Mouse (Mus musculus) heart, adult 9 months (tissue): ENCODE measurements around the gene Ptpn3.

Source experiments
- DNase-seq, 2 experiments: peaks; one replicate each; pipeline ENCODE4 v3.0.0; 2022; ENCODE audit warnings: low spot score in 2 of 2

Ptpn3 gene

GRCm38 (mm10) chr4:57171817-57172216, 129.8 kb downstream of the Ptpn3 start:
- DNase-seq: peak; percentile 27 to 48

GRCm38 (mm10) chr4:57168680-57169079, 133.0 kb downstream of the Ptpn3 start:
- DNase-seq: no peak

- no peak for DNase-seq
Measured at GRCm38 (mm10) chr4:57168277-57168676, 133.4 kb downstream of the Ptpn3 start.

- DNase-seq: no peak
Measured at GRCm38 (mm10) chr4:57166922-57167870, 134.4 kb downstream of the Ptpn3 start.

- DNase-seq: no peak
Measured at GRCm38 (mm10) chr4:57165654-57166053, 136.0 kb downstream of the Ptpn3 start.

GRCm38 (mm10) chr4:57164578-57165210, 136.9 kb downstream of the Ptpn3 start:
- no peak for DNase-seq

- no peak for DNase-seq
Measured at GRCm38 (mm10) chr4:57162789-57163722, 138.6 kb downstream of the Ptpn3 start.

- DNase-seq: no peak
Measured at GRCm38 (mm10) chr4:57160571-57160970, 141.1 kb downstream of the Ptpn3 start.

GRCm38 (mm10) chr4:57156549-57157169, 145.0 kb downstream of the Ptpn3 start:
- no peak for DNase-seq

- DNase-seq: no peak
Measured at GRCm38 (mm10) chr4:57153838-57154237, 147.8 kb downstream of the Ptpn3 start.

- peak; percentile 49 to 70 for DNase-seq
Measured at GRCm38 (mm10) chr4:57153068-57153835, 148.4 kb downstream of the Ptpn3 start.

- no peak for DNase-seq
Measured at GRCm38 (mm10) chr4:57148182-57148581, 153.5 kb downstream of the Ptpn3 start.

- DNase-seq: peak; percentile 36 to 52
Measured at GRCm38 (mm10) chr4:57143026-57143937, 158.4 kb downstream of the Ptpn3 start, which contains the start of gene Epb41l4b. Epb41l4b (minus strand) TSS chr4:57143437.

- peak in 1 of 2 experiments; percentile 7 for DNase-seq
Measured at GRCm38 (mm10) chr4:57142374-57143025, 159.1 kb downstream of the Ptpn3 start.

- DNase-seq: peak in 1 of 2 experiments; percentile 26
Measured at GRCm38 (mm10) chr4:57141908-57142361, 159.7 kb downstream of the Ptpn3 start.

GRCm38 (mm10) chr4:57140992-57141717, 160.5 kb downstream of the Ptpn3 start:
- no peak for DNase-seq
